24 mouse cellular contexts compared by ENCODE assay signal in genomic region chr5:64047921-64048320, GRCm38 (mm10). TPM values are rescaled to one million over a fixed set of nuclear protein-coding genes. Genes with fewer than 3 reads are reported as not detected.
DNase-seq lines count a peak whose midpoint lies in the region; ATAC-seq and TF ChIP-seq lines count a peak whose summit lies in the region.
"Had no signal": no experiment of that assay in that cellular context is flagged by ENCODE, and none has a peak within 500 bp of the region (broad histone marks: within the 10 kb centered on the region; RNA-seq: fewer than 3 reads in every experiment).

No protein-coding gene starts in this region.

- H3K9me3 ChIP-seq in intestine, embryonic 15.5 days: no peaks in the 10 kb centered on the region
- H3K9me3 ChIP-seq in intestine, postnatal 0 days (ENCODE audit: control insufficient read depth): no peaks in the 10 kb centered on the region
- no peaks in the 10 kb centered on the region for H3K9me3 ChIP-seq in ES-E14 (ENCODE audit: control insufficient read depth, insufficient read depth, low read depth, low read length)
- H3K9me3 ChIP-seq: embryonic facial prominence, embryonic 13.5 days; heart, embryonic 10.5 days; hindbrain, embryonic 12.5 days; hindbrain, embryonic 15.5 days had no signal

- no peak overlapping the region for H3K4me2 ChIP-seq in intestine, embryonic 15.5 days (replicated peaks)
- H3K4me2 ChIP-seq in intestine, postnatal 0 days (replicated peaks; ENCODE audit: low read depth): no peak overlapping the region
- H3K4me2 ChIP-seq: embryonic facial prominence, embryonic 13.5 days; hindbrain, embryonic 12.5 days; hindbrain, embryonic 15.5 days had no signal

- TF ChIP-seq CTCF in intestine, postnatal 0 days (IDR thresholded peaks at IDR 0.05; ENCODE audit: low read depth): no peak

- no peak overlapping the region for H3K9ac ChIP-seq in intestine, embryonic 15.5 days
- no peak overlapping the region for H3K9ac ChIP-seq in intestine, postnatal 0 days (ENCODE audit: low read depth, low read length)
- no peak overlapping the region for H3K9ac ChIP-seq in ES-E14 (ENCODE audit: insufficient read depth, low read depth, low read length, poor library complexity, severe bottlenecking)
- H3K9ac ChIP-seq: embryonic facial prominence, embryonic 13.5 days; hindbrain, embryonic 12.5 days; hindbrain, embryonic 15.5 days had no signal

- 56% methylated on average over 6 of the region's 6 CpGs for WGBS in intestine, embryonic 15.5 days
- 55% methylated on average over 6 of the region's 6 CpGs for WGBS in intestine, postnatal 0 days

- H3K27me3 ChIP-seq in intestine, embryonic 15.5 days (replicated peaks): no peaks in the 10 kb centered on the region
- no peaks in the 10 kb centered on the region for H3K27me3 ChIP-seq in intestine, postnatal 0 days (replicated peaks; ENCODE audit: control insufficient read depth, insufficient read depth, low read length)
- H3K27me3 ChIP-seq: embryonic facial prominence, embryonic 13.5 days; hindbrain, embryonic 12.5 days; hindbrain, embryonic 15.5 days had no signal

- H3K27ac ChIP-seq in intestine, embryonic 15.5 days: no peak overlapping the region
- H3K27ac ChIP-seq in intestine, postnatal 0 days (ENCODE audit: low read depth, low read length): no peak overlapping the region
- H3K27ac ChIP-seq in ES-E14 (ENCODE audit: insufficient read depth, low read depth, low read length, poor library complexity, severe bottlenecking): peak overlapping the region; percentile 5; the same call in 1 of the 2 replicates
- H3K27ac ChIP-seq: embryonic facial prominence, embryonic 13.5 days; gastrocnemius, adult 2 months; heart, adult 2 months; heart, embryonic 10.5 days; hindbrain, embryonic 12.5 days; hindbrain, embryonic 15.5 days had no signal

- in situ Hi-C loops in ES-E14 (cut with MboI; ENCODE audit: low sequenced_read_pairs in 2 of 2, unreplicated experiment in 2 of 2): no loop called here

- H3K4me1 ChIP-seq in intestine, embryonic 15.5 days (replicated peaks): no peaks in the 10 kb centered on the region
- H3K4me1 ChIP-seq in intestine, postnatal 0 days (replicated peaks; ENCODE audit: control insufficient read depth, insufficient read depth, low read length): no peaks in the 10 kb centered on the region
- H3K4me1 ChIP-seq in ES-E14 (ENCODE audit: control insufficient read depth in 2 of 2, insufficient read depth in 2 of 2, low read length in 2 of 2, poor library complexity in 1 of 2): peaks cover 0 to 9% of the 10 kb centered on the region in 2 experiments; a peak in 2 of 4 replicates
- H3K4me1 ChIP-seq: heart, embryonic 10.5 days had no signal

- ATAC-seq in intestine, embryonic 15.5 days: 0 out of 2 replicates have a peak, but pooled peaks have one; percentile 15
- ATAC-seq in intestine, postnatal 0 days: no peak
- ATAC-seq: CD4-positive, CD25-positive, alpha-beta regulatory T cell, adult 4 months; forebrain, embryonic 14.5 days had no signal

- no peaks in the 10 kb centered on the region for H3K36me3 ChIP-seq in intestine, embryonic 15.5 days
- H3K36me3 ChIP-seq in intestine, postnatal 0 days (ENCODE audit: control insufficient read depth, insufficient read depth): no peaks in the 10 kb centered on the region
- no peaks in the 10 kb centered on the region for H3K36me3 ChIP-seq in ES-E14 (ENCODE audit: control insufficient read depth, insufficient read depth, low read length, poor library complexity, severe bottlenecking)
- H3K36me3 ChIP-seq: embryonic facial prominence, embryonic 13.5 days; heart, embryonic 10.5 days; hindbrain, embryonic 12.5 days; hindbrain, embryonic 15.5 days had no signal

- DNase-seq in ES-E14 (ENCODE audit: low read depth, low spot score): peak; percentile 63
- peak; percentile 91 for DNase-seq in ZHBTc4 (ENCODE audit: low read depth, low spot score)
- no peak for DNase-seq in frontal cortex, postnatal 36 days (ENCODE audit: low spot score in 2 of 2)
- no peak for DNase-seq in lung, postnatal 14 days
- no peak for DNase-seq in natural killer cell, adult 2 months (ENCODE audit: low spot score in 2 of 2)
- DNase-seq: adrenal gland, adult 2 months; adrenal gland, postnatal 14 days; cerebellum, adult 11 months; cerebellum, adult 2 months; cerebellum, adult 9-11 months; cerebellum, postnatal 25 days; gastrocnemius, adult 2 months; gastrocnemius, postnatal 14 days; heart, adult 2 months; kidney, adult 18-20 months; kidney, adult 9 months had no signal

- no peak overlapping the region for H3K4me3 ChIP-seq in intestine, embryonic 15.5 days (replicated peaks)
- no peak overlapping the region for H3K4me3 ChIP-seq in intestine, postnatal 0 days (ENCODE audit: low read depth, low read length)
- no peak overlapping the region for H3K4me3 ChIP-seq in ES-E14 (ENCODE audit: insufficient read depth in 1 of 2, low read depth in 1 of 2, low read length in 2 of 2, poor library complexity in 1 of 2, severe bottlenecking in 1 of 2)
- H3K4me3 ChIP-seq: embryonic facial prominence, embryonic 13.5 days; gastrocnemius, adult 2 months; heart, adult 2 months; heart, embryonic 10.5 days; hindbrain, embryonic 12.5 days; hindbrain, embryonic 15.5 days had no signal

TF ChIP-seq in ES-E14, 5 proteins besides CTCF, POLR2A, EP300 and RAD21:
- no peak for TF ChIP-seq MAFK (IDR thresholded peaks at IDR 0.05; ENCODE audit: insufficient read depth, low read depth, low read length)
- TF ChIP-seq HCFC1 (IDR thresholded peaks at IDR 0.05; ENCODE audit: borderline replicate concordance, insufficient read depth, low read length): no peak
- TF ChIP-seq CHD2 (IDR thresholded peaks at IDR 0.05; ENCODE audit: low read depth, low read length): no peak

RNA-seq across cellular contexts. Expression of gene Pgm2, which starts 44.8 kb away (rescaled TPM):
- polyA plus RNA-seq in intestine, embryonic 15.5 days (2015; fragmentation: Nextera tagmentation; extraction: Ambion mirVana): 35.4 and 39.7 TPM in 2 replicates
- polyA plus RNA-seq in intestine, postnatal 0 days (2015; fragmentation: Nextera tagmentation; extraction: Ambion mirVana): 30.1 and 36.3 TPM in 2 replicates
- 10.7 and 11.9 TPM in 2 replicates for total RNA-seq in ES-E14 (2012; rRNA removed)

Comparison
In these comparisons a context has a peak if more than half of its experiments do, and no peak if none do; other contexts are left out.
1. DNase-seq: peak in ES-E14 (single experiment) and ZHBTc4 (single experiment); none in frontal cortex, postnatal 36 days (0 of 2), lung, postnatal 14 days (single experiment) and natural killer cell, adult 2 months (0 of 2).